Mouse (Mus musculus) thymus, adult 2 months (tissue): ENCODE measurements around the gene Gatad2b. TPM values are rescaled to one million over a fixed set of nuclear protein-coding genes. Genes with fewer than 3 reads are reported as not detected.

Source experiments
- DNase-seq: peaks from one replicate; pipeline ENCODE4 v3.0.0; 2021
- H3K27ac ChIP-seq: fragments of 200-500 bp; 2 replicates; pipeline ENCODE4 v1.5.1; 2012; ENCODE audit warnings: low read length, control low read depth; ENCODE audit not compliant: control insufficient read depth, insufficient read depth
- H3K27me3 ChIP-seq: fragments of 200-500 bp; 2 replicates; pipeline ENCODE4 v1.6.1; 2012; ENCODE audit warnings: mild to moderate bottlenecking, low read length, moderate library complexity, mixed read lengths; ENCODE audit not compliant: control insufficient read depth, insufficient read depth
- H3K36me3 ChIP-seq: fragments of 200-500 bp; 2 replicates; pipeline ENCODE4 v1.6.1; 2012; ENCODE audit warnings: mild to moderate bottlenecking, low read length, moderate library complexity; ENCODE audit not compliant: control insufficient read depth, insufficient read depth
- H3K4me1 ChIP-seq: fragments of 200-500 bp; replicated peaks from 2 replicates; pipeline ENCODE4 v1.6.1; 2012; ENCODE audit warnings: low read length; ENCODE audit not compliant: control insufficient read depth, insufficient read depth
- H3K4me3 ChIP-seq: fragments of 200-500 bp; 2 replicates; pipeline ENCODE4 v1.5.1; 2012; ENCODE audit warnings: mild to moderate bottlenecking, low read length, control low read depth, moderate library complexity; ENCODE audit not compliant: control insufficient read depth, insufficient read depth
- CTCF ChIP-seq: fragments of 200-500 bp; IDR thresholded peaks from 2 replicates; pipeline ENCODE4 v1.5.1; 2012; ENCODE audit warnings: mild to moderate bottlenecking, control low read depth, low read length, moderate library complexity, borderline replicate concordance; ENCODE audit not compliant: control insufficient read depth, poor library complexity, insufficient read depth; ENCODE audit errors: extremely low read depth
- POLR2A ChIP-seq: fragments of 200-500 bp; IDR thresholded peaks from 2 replicates; pipeline ENCODE4 v1.6.1; 2012; ENCODE audit warnings: mild to moderate bottlenecking, low read length, control low read depth, moderate library complexity; ENCODE audit not compliant: control insufficient read depth, poor library complexity, insufficient read depth; ENCODE audit errors: extremely low read depth
- WGBS: fragments of 180-500 bp; shearing (Covaris S2); methylation state at CpG from one replicate; pipeline ENCODE4 v1.1.7; 2018; 5-methylcytosine and 5-hydroxymethylcytosine counted together
- polyA plus RNA-seq: library from polyadenylated mRNA; depleted of rRNA; stranded (reverse); fragments of >200 nt; gene quantifications from 2 replicates; pipeline ENCODE4 v1.2.3, GENCODE M21; 2012

Gatad2b gene
- polyA plus RNA-seq, 1 experiment = 69.8 TPM

GRCm38 (mm10) chr3:90371857-90372256 lies 78.9 kb downstream of the Gatad2b start:
- no peak for DNase-seq
- no peaks in the 10 kb centered on the region for H3K27me3 ChIP-seq
- no peak for TF ChIP-seq POLR2A
- no peak for TF ChIP-seq CTCF
- H3K4me1 ChIP-seq = no peaks in the 10 kb centered on the region
- no peaks in the 10 kb centered on the region for H3K36me3 ChIP-seq
- 84% methylated on average over 7 of the region's 7 CpGs for WGBS
- H3K4me3 ChIP-seq = no peak overlapping the region
- H3K27ac ChIP-seq = no peak overlapping the region

- no peaks in the 10 kb centered on the region for H3K27me3 ChIP-seq
- no peak overlapping the region for H3K4me3 ChIP-seq
- DNase-seq = no peak
- TF ChIP-seq CTCF (no peak), POLR2A (no peak)
- no peaks in the 10 kb centered on the region for H3K36me3 ChIP-seq
- H3K27ac ChIP-seq = no peak overlapping the region
- H3K4me1 ChIP-seq = no peaks in the 10 kb centered on the region
- 71% methylated on average over 5 of the region's 5 CpGs for WGBS
Measured at GRCm38 (mm10) chr3:90372817-90373216, 79.8 kb downstream of the Gatad2b start.

- TF ChIP-seq CTCF (no peak), POLR2A (no peak)
- no peaks in the 10 kb centered on the region for H3K36me3 ChIP-seq
- H3K4me1 ChIP-seq = no peaks in the 10 kb centered on the region
- no peak overlapping the region for H3K4me3 ChIP-seq
- H3K27me3 ChIP-seq = no peaks in the 10 kb centered on the region
- no peak overlapping the region for H3K27ac ChIP-seq
- 22% methylated on average over 4 of the region's 4 CpGs for whole genome bisulfite sequencing
- peak; percentile 84 for DNase-seq
Measured at GRCm38 (mm10) chr3:90373432-90374028, 80.6 kb downstream of the Gatad2b start.

- Histone ChIP-seq H3K27me3 (no peaks in the 10 kb centered on the region), H3K36me3 (no peaks in the 10 kb centered on the region), H3K27ac (no peak overlapping the region), H3K4me1 (no peaks in the 10 kb centered on the region), H3K4me3 (no peak overlapping the region)
- no peak for TF ChIP-seq CTCF
- TF ChIP-seq POLR2A = no peak
- DNase-seq = no peak
- WGBS = 80% methylated on average over 4 of the region's 4 CpGs
Measured at GRCm38 (mm10) chr3:90374368-90374767, 81.4 kb downstream of the Gatad2b start.

- H3K4me3 ChIP-seq = no peak overlapping the region
- H3K36me3 ChIP-seq = no peaks in the 10 kb centered on the region
- no peak for TF ChIP-seq POLR2A
- TF ChIP-seq CTCF = no peak
- DNase-seq = no peak
- WGBS = 94% methylated on average over 3 of the region's 3 CpGs
- no peaks in the 10 kb centered on the region for H3K4me1 ChIP-seq
- no peaks in the 10 kb centered on the region for H3K27me3 ChIP-seq
- no peak overlapping the region for H3K27ac ChIP-seq
Measured at GRCm38 (mm10) chr3:90375562-90376246, 82.7 kb downstream of the Gatad2b start.

GRCm38 (mm10) chr3:90376247-90376585 lies 83.2 kb downstream of the Gatad2b start:
- WGBS = 88% methylated on average over 1 of the region's 1 CpGs
- H3K27ac ChIP-seq = no peak overlapping the region
- H3K27me3 ChIP-seq = no peaks in the 10 kb centered on the region
- H3K36me3 ChIP-seq = no peaks in the 10 kb centered on the region
- no peak for DNase-seq
- H3K4me1 ChIP-seq = no peaks in the 10 kb centered on the region
- TF ChIP-seq POLR2A (no peak), CTCF (no peak)
- H3K4me3 ChIP-seq = no peak overlapping the region
